Mouse (Mus musculus) retina, embryonic 14.5 days (tissue): ENCODE data around the gene Rec8.

ENCODE experiments used
- DNase-seq: peaks from one replicate; pipeline ENCODE4 v3.0.0-alpha.2; 2015; ENCODE audit warnings: low spot score

The Rec8 gene

GRCm38 (mm10) chr14:55641291-55641690, 23.5 kb downstream of the Rec8 start:
- DNase-seq: no peak

- no peak for DNase-seq
Observed at GRCm38 (mm10) chr14:55642679-55643059, 24.8 kb downstream of the Rec8 start.

DNA sequence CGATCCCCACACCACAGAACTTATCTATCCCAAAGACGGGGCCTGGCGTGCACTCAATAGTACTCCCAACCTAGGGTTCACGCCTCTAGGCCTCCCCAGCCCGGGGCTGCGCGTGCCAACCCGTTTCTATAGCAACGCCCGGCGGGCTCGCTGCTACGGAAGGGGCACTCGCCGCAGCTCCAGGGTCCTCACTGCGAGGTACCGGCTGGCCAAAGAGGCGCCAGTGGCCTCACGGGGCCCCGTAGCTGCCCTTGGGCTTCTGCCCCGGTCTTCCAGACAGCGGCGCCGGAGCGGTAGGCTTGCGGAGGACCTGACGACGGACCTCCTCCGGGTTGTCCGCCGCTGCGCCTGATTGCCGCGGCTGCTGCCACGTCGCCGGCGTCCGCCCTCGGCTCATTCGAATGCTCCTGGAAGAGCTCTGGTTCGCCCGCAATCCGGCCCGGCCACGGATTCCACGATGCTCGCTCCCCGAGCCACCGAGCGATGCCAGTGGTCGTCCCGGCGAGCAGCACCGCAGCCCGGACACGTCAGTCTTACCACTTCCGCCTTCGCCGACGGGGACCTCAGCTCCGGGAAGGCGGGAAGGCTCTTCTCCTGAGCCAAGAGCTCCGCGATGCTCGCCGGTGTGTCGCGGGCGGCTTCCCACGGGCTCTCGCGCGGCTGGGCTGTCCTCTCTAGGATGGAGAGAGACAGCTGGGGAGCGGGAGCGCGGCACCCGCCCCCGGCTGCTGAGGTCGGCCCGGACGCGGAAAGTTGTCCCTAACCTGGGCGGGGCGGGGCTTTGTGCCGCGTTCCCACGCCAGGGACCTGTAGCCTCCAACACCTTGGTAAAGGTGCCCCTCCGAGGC, 25.4 kb downstream of the Rec8 start, which contains the start of gene Tm9sf1:
Tm9sf1 (minus strand) TSS at position 747 of the 848 bp plus-strand sequence.
- DNase-seq: peak; percentile 79

GRCm38 (mm10) chr14:55644261-55644888, 26.5 kb downstream of the Rec8 start:
- DNase-seq: no peak

DNA sequence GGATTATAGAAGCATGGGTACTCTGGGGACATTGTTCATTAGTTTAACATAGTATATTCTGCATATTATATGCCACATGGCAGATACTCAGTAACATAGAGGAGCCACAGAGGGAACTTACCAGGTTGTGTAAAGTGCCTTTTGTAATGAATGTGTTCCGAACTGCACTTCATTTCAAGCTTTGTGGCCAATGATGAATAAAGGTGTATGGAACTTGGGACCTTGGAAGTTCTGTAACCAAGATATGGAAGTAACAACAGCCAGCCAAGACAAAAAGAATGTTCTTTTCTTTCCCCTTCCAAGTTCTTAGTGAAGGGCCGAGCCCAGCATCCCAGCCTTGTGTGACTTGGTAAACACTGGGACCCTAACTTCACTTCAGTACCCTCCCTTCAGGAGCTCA, 32.0 kb downstream of the Rec8 start, which contains the start of gene Tssk4:
Tssk4 (plus strand) TSS at position 301 of the 400 bp plus-strand sequence.
- no peak for DNase-seq

- no peak for DNase-seq
Observed at GRCm38 (mm10) chr14:55651528-55651927, 33.7 kb downstream of the Rec8 start.

DNA sequence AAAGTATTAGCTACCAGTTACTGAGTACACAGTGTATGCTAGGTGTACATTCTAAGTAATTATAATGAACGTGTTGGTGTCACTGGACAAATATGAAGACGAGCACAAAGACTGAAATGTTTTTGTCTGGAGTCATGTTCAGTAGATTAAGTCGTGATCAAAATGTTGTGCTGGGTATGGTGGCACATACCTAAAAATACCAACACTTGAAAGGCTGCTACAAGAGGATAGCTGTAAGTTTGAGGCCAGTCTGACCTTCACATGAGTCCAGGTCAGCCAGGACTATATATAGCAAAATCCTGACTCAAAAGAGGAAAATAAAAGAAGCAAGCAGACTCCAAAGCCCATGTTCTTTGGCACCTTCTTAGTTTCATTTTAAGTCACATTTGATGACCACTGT, 39.1 kb downstream of the Rec8 start:
- no peak for DNase-seq

- DNase-seq: no peak
Observed at GRCm38 (mm10) chr14:55658011-55658410, 40.2 kb downstream of the Rec8 start.

DNA sequence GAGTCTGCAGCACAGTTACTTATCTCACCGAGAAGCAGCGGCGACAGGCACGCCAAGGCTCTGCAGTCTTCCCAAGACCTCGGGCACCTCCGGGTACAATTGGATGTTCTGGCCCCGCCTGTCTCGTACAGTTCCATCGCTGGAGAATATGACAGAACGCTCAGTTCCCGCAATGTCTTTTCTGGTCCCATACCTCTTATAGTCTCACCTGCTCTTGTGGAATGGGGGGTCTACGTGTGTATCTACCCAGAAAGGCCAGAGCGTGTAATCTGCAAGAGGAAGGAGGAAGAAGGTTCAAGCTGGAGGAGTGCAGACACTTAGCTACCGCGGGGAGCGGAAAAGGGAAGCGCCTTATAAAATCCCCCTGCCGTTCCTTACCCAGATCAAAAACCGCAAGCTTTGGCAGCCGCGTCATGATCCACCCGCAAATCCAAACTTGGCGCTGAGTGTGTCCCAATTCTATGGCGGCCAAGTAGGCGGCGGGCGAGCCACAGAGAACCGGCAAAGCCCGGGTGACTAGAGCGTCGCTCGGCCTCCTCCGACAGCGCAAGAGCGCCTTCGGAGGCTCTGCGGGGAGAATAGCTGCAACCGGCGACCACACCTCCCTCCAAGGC, 42.2 kb downstream of the Rec8 start, which contains the start of gene Mdp1:
Mdp1 (minus strand) TSS at position 549 of the 614 bp plus-strand sequence.
- peak; percentile 91 for DNase-seq

GRCm38 (mm10) chr14:55660636-55661035, 42.8 kb downstream of the Rec8 start:
- no peak for DNase-seq

GRCm38 (mm10) chr14:55671486-55671832, 53.6 kb downstream of the Rec8 start:
- DNase-seq: no peak

DNA sequence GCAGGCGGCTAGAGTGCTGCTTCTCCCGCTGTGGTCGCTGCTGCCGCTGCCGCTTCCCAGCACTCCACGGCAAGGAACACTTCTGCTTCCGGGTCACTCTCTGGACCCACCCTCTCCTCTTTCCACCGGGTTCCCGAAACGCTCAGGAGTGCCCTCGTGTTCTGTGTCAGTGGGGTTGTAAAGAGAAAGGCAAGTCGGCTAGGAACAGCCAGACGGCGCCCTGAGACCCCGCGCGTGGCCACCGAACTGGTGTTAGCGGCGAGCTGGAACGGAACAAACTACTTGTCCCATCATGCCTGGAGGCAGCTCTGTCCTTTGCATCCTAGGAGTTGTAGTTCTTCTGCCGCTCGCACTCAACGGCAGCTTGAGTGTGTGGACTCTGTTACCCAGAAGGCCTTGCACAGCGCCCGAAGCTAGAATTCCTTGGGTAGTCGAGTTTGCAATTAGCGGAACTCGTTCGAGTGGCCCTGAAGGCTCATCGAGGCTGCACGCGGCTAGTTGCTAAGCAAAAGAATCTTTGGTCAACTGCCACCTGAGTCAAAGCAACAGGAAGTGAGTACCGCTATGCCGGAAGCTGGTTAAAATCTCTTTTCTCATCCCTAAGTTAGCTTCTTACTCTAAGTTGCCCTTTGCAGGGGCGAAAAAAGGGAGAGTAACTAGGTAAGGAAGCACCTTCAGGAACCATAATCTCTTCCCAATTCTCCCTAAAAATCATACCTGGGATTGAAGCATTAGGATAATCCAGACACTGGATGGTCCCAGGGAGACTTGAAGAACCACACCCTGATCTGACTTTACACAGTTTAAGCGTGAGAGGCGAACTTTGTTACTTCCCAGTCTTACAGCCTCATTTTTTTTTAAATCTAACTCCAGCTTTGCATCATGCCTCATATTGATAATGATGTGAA, 54.2 kb downstream of the Rec8 start, which contains the start of the genes Gmpr2 and Nedd8:
Gmpr2 (plus strand) TSS at position 109 of the 908 bp plus-strand sequence.
Nedd8 (minus strand) TSS at position 292 of the 908 bp plus-strand sequence.
- DNase-seq: peak; percentile 93

- DNase-seq: no peak
Observed at GRCm38 (mm10) chr14:55672741-55673060, 54.9 kb downstream of the Rec8 start.
